Mouse (Mus musculus): ENCODE results near the gene Lgals3.

- TF ChIP-seq FOSL1 (IDR thresholded peaks at IDR 0.05; ENCODE audit: insufficient read depth, low read length, poor library complexity, severe bottlenecking) (no peak), CTCF (IDR thresholded peaks at IDR 0.05; ENCODE audit: control insufficient read depth, insufficient read depth, insufficient read length) (no peak), MYOG (IDR thresholded peaks at IDR 0.05; ENCODE audit: control insufficient read depth, extremely low read depth, insufficient read length) (no peak), MYOD1 (IDR thresholded peaks at IDR 0.05; ENCODE audit: control insufficient read depth, insufficient read length, low read depth) (no peak), CEBPB (IDR thresholded peaks at IDR 0.05; ENCODE audit: low read depth) (no peak), MAX (IDR thresholded peaks at IDR 0.05) (no peak), USF1 (IDR thresholded peaks at IDR 0.05; ENCODE audit: low read depth) (no peak)
Measured at GRCm38 (mm10) chr14:47340231-47340925, 27.2 kb upstream of the Lgals3 start.
